Mouse (Mus musculus): ENCODE data around the gene Rps6kb2.

Gene Rps6kb2

DNA sequence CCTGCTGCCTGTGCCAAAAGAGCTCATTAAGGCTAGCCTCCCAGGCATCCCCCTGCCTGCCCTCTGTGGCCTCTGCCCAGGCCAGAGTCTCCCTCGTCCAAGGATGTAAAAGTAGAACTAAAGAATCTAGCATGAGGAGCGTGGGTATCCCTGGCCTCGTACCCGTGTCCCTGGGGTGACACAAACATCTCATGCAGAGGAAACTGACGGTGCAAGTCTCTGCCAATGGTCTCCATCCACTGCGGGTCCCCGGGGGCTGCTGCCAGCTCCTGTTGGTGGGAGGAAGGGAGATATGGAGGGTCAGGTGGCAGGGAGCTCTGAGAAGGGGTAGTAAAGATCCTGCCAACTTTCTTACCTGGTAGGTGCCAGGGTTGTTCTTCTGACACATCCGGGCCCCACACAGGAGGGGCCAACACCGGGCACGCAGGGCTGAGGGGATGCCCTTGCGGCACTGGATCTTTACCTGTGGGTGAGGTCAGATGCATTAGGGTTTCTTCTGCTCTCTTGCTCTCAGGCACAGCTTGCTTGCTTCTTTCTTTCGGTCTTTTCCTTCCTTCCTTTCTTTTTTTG is 26.0 kb upstream of the Rps6kb2 start:
- DNase-seq (ENCODE audit: low spot score) = no peak

DNA sequence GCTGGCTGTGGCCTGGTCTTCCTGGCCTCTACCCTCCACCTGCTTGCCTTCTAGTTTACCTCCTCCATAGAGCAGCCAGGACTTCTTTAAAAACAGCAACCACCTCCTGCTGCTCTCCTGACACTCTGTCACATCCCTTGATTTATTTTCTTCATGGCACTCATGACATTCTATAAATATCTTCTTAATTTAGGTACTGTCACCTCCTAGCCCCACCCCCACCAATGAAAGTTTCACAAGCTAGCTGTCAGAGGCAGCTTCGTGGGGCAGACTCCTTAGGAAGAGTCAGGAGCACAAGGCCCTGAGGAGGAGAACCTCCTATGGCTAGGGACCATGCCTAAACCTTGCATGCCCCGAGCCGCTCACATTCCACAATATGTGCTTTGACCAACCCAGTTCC is 24.1 kb upstream of the Rps6kb2 start:
- DNase-seq (ENCODE audit: low spot score) = no peak

DNA sequence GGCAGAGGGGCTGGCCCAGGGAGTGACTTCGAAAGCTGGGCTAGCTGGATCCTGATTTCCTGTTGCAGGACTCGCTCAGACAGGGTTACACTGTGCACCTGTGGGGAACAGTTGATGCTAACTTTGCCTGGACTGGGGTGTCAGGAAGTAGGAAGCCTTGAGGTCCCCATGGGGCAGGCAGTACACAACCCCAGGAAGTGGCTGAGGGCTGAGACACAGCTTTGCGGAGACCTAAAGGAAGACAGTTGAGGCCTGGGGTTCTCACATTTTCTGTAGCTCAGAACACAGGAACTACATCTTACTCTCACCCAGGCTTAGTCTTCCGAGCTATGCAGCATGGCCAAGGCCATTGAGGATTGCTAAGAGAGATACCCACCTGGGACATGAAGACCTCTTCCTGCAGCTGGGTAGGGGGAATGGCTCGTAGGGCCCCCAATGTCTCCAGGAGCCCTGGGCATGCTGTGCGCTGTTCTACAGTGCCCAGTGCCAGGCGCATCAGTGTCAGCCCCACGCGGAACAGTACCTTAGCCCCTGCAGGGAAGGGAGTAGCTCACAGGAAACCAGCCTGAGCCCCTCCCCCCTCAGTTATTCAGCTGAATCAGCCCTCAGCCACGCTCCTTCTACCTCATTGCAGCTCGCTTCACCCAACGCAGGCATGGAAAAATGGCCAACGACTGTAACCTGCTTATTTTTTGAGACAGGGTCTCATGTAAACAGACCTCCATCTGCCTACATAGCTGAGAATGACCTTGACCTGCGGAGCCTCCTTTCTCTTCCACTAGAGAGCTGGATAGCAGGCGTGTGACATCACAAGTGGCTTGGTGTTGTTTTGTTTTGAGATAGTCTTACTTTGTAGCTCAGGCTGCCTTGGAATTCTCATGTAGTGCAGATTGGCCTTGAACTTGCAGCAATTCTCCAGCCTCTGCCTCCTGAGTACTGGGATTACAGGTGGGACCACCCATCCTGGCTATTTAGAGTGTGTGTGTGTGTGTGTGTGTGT is 22.1 kb upstream of the Rps6kb2 start:
- DNase-seq (ENCODE audit: low spot score) = no peak

DNA sequence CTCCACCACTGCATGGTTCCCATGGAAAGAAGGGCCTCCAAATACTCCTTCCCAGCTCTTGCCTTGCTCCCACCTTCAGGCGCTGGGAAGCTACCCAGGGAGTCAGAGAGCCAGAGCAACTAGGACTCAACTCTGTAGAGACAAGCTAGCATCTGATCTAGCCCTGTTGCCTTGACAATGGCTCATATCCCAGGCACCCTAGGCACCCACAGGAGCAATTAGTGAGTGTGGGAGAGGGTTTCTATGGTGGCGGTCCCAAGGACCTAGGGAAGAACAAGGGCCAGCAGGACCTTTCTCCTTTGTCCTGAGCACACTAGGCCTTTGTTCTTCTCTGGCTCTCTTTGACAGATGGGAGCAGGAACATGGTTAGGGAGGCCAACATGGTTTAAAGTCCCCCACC is 20.5 kb upstream of the Rps6kb2 start:
- DNase-seq (ENCODE audit: low spot score) = no peak

DNA sequence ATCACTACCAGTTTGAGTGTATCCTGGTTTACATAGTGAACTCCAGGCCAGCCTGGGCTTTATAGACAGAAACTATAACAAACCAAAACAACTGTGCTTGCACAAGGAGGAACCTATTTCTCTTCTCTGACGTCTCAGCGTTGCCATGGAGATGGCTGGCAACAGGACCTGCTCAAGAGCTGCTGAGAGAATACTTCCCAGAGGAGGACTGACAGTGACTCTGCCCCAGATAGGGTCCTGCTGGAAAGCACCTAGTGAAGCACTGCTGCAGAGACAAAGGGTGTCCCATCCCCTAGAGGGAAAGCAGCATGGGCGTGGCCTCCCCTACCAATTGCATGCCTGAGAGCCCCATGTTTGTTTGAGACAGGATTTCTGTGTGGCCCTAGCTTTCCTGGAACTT is 18.7 kb upstream of the Rps6kb2 start:
- DNase-seq (ENCODE audit: low spot score) = no peak

DNA sequence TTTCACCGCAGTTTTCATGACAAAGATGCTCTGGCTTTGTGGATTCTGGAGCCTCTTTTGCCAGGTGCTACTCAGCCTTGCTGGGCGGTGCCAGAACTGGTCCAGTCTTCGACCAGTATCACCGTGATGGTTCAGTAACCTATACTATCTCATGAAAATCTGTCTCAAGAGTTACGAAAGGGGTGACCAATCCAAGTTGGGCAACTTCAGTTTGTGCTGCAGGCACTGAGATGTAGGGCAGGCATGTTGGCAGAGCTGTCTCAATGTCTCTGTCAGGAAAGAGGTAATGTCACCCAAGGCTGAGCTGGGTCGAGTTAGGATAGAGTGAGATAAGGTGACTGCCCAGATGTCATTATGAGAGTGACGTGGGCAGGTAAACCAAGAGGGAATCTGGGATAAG is 17.3 kb upstream of the Rps6kb2 start:
- no peak for DNase-seq (ENCODE audit: low spot score)

DNA sequence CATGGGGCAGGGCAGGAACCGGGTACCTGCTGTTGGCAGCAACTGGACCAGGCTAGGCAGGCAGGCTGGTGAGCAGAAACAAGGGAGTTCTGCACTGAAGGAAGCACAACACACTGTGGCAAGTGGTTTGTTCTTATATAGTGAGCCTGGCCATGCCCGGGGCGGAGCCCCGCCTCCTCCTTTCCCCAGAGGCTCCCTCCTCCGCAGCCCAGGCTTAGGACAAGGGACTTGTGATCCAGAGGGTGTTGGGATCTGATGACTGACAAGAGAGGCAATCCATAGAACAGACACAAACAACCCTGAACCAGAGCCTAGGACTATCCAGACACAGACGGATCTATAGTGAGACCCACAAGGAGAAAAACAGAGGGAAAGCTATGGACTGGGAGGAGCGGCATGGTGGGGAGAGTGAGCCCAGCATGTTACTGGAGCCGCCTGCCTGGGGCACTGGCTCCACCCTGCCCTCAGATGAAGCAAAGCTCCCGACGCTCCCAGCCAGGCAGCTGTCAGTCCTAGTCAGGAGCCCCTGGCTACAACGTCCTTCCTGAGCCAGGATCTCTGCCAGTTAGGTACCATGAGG is 12.3 kb upstream of the Rps6kb2 start, which contains the start of gene Carns1:
TSS of gene Carns1 (minus strand) at position 112 of the 580 bp plus-strand sequence.
- no peak for DNase-seq (ENCODE audit: low spot score)

DNA sequence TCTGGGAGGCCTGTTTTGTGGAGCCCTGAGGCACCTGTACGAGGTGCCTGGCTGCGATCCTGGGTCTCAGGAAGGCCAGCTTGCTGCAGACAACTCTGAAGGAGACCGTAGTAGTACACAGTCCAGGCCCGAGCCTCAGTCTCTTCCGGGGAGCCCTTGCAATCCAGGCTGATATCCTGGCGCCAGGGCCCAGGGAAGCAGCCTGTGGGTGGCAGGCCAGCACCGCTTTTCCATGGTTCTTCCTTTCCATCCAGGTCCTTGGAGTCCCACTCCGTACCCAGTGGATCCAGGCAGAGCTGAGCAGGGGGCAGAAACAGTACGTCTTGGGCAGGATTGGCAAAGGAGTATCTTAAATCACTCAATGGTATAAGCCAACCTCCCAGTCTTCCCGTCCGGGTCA is 9.8 kb upstream of the Rps6kb2 start:
- DNase-seq (ENCODE audit: low spot score) = no peak

DNA sequence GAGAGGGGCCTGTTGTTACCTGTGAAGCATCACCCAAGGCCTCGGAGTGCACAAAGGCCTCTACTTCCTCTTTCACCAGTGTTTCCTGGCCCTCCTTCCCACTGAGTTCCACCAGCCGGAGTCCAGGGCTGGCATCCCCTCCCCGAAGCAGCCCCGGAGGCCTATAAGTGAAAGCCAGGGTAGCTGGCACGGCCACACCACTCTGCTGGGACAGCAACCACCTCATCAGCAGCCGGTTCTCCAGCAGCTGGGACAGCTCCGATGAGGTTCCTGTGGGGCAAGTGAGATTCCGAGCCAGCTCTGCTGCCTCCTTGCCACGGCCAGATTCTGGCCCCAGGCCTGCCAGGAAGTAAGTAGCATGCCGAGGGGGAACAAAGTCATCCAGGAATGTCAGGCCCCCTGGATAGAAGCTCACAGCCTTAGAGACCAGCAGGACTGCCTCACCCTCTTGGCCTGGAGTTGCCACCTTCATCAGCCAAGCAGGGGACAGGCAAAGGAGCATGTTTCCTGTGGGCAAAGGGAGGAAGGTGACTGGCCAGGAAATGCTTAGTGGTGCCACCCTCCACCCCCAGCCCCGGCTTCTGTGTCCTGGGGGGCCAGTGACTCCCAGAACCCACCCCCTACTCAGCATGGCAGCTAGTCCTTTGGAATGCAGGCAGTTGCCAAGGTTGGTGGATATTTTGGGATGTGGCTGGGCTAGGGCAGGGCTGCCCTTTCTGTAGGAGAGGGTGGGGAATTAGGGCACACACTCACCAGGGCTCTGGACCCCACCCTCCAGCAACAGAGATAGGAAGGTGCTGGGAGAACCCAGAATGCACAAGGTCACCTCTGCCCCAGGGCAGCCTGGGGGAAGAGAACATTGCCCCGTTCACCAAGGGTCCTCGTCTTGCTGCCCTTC is 8.5 kb upstream of the Rps6kb2 start:
- no peak for DNase-seq (ENCODE audit: low spot score)

DNA sequence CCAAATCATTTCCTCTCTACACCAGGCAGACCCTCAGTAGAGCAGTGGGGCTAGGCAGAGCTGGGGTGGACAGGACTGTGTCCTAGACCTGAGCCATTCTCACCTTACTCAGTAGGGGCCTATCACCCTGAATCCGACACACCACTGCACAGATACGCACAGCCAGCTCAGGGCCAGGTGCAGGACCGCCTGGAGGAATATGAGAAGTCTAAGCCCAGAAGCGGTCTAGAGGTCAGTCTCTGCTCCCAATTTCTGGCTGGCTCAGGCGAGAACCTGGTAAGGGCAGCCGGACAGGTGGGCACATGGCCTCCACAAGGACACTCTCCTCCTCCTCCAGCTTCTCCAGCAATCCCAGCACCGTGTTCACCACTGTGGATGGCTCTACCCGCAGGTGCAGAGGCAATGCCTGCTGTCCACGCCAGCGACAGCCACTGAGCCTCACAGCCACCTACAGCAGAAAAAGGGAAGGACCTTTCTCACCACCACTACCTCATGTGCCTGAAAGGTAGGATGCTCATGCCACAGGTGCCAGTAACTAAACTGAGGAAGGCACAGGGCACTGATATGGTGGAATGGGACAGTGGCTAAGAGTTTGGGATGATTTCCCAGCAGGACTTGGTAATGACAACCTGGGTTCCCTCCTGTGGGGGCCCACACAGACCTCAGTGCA is 7.7 kb upstream of the Rps6kb2 start:
- no peak for DNase-seq (ENCODE audit: low spot score)

DNA sequence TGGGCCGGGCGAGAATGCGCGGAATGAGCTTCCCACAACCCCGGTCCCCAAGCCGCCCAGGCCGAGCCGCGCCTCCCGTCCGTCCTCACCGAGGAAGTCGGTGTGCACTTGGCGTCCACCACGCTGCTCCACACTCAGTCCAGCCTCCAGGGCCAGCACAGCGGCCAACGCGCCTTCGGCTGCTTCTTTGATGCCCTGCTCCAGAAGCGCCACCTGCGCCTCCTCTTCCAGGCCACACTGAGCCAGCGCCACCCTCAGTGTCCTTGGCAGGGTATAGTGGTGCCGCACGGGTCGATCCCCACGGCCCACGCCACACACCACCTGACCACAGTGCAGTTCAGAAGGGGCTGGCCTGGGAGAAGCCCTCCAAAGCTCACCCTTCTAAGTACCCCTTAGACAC is 6.7 kb upstream of the Rps6kb2 start:
- no peak for DNase-seq (ENCODE audit: low spot score)

DNA sequence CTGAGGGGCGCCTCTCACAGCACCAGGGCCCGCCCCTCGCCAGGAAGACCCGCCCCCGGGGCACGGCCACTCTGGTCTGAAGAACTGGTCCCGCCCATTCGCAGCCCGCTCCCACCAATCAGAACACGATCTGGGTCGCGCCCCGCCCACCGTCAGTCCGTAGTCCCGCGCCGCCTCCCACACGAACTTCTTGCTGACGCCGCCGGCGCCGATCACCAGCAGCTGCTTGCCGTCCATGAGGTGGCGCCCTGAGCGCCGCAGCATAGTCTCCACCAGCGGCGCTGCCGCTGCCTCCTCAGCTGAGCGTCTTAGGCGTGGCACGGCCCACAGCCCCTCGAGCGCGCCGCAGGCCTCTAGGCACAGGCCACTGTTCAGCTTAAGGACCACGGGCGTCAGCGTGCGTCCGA is 6.2 kb upstream of the Rps6kb2 start:
- peak; percentile 96 for DNase-seq (ENCODE audit: low spot score)

DNA sequence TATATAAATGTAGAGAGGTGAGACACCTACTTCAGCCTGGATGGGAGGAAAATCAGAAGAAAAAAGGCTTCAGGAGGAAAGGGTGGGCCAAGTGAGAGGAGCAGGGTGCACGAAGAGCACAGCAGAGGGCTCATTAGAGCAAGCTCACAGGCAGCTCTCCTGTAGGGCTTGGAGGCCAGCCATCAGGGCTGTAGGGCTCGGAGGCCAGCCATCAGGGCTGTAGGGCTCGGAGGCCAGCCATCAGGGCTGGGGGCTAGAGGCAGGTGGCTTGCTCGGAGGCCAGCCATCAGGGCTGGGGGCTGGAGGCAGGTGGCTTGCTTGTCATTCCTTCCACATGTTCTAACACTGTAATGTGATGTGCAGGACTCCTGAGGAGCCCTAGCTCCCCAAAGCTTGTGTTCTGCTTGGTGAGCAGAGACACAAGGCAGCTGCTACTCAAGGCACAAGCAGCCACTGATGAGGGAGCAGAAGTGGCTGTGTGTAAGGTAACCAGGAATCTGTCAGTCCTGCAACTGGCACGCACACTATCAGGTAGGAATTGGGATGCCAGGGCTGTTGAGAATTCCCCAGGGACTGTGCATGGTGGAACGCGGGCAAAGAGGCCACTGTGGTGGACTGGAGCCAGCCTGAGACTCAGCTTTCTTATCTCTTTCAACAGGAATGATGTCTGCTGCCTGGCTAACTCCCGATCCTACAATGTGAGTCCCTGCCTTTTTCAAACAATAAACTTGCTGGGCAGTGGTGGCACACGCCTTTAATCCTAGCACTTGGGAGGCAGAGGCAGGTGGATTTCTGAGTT is 3.7 kb upstream of the Rps6kb2 start:
- DNase-seq (ENCODE audit: low spot score) = no peak

DNA sequence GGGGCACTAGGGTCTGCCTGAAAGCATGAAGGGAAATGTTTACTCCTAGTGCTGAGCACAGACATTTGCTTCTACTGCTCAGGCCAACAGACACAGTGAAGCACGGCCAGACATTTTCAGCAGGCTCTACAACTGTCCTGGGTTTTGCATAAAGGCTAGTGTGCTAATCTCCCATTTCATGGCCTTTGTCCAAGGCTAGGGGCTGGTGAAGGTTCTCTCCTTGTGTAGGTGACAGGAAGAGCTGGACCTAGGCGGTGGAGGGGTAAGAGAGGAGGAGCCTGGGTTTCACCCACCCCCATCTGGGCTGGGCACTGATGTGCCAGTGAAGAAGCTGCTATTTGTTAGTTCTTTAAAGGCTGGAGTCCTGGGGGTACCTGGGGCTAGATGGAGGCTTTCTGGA is 1.6 kb upstream of the Rps6kb2 start:
- no peak for DNase-seq (ENCODE audit: low spot score)

DNA sequence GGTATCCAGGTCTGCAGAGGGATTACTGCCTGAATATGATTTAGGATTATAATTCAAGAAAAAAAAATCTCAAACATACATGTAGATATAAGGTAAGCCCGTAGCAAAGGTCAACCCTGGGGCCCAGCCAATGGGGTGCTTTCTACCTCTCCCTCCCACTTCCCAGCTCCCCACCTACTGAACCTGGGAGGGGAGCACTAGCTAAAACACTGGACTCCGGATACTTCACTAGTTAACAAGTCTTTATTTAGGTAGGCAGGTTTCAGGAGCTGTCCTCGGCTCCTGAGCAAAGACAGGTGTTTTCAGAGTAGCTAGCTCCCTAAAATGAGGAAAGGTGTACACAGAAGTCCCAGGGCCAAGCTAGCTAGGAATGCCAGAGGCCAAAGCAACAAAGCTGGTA is 946 bp upstream of the Rps6kb2 start:
- no peak for DNase-seq (ENCODE audit: low spot score)

DNA sequence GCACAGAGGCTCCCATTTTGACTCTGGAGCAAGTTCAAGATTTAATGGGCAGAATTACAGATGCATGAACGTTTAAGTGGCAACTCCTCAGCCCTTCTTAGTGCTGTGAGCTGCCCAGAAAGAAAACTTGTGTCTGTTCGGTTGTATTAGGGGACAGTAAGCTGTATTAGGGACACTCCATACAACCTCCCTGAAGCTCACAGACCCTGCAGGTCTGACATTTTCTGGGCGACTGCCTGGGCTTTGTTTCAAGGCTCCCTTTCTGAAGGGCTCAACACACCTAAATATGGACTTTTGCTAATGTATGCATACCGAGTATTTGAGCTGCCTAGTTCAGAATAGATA is 361 bp upstream of the Rps6kb2 start:
- DNase-seq (ENCODE audit: low spot score) = no peak

DNA sequence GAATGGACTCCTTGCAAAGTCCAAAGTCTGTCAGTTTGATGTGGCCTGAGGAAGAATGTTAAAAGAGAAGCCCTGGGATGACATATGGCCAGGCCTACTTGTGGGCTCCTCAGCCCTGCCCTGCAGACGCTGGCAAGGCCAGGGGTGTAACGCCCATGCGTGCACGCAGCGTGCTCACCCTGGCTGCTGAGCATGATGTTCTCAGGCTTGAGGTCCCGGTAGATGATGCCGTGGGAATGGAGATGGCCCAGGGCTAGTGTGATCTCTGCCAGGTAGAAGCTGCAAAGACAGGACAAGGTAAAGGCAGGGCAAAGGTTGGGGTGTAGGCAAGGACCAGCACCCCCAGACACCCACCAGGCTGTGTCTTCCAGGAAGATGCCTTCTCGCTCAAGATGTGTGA is 4.1 kb downstream of the Rps6kb2 start:
- DNase-seq (ENCODE audit: low spot score) = no peak

DNA sequence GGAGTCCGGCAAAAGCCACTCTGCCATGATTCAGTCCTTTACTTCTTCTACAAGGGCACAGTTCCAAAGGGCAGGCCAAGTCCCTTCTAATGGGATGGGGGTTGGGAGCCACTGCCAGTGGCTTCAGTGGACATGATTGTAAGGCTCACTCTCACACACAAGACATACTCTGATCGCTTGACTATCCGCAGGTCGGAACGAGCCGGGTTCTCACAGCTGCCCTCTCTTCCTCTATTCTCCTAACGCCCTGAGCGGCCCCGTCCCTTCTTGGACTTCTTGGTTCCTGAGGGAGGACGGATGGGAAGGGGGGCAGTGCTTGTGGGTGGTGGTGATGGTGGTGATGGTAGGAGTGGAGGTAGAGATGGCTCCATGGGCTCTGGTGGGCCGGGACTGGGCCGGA is 6.4 kb downstream of the Rps6kb2 start:
- DNase-seq (ENCODE audit: low spot score) = no peak

DNA sequence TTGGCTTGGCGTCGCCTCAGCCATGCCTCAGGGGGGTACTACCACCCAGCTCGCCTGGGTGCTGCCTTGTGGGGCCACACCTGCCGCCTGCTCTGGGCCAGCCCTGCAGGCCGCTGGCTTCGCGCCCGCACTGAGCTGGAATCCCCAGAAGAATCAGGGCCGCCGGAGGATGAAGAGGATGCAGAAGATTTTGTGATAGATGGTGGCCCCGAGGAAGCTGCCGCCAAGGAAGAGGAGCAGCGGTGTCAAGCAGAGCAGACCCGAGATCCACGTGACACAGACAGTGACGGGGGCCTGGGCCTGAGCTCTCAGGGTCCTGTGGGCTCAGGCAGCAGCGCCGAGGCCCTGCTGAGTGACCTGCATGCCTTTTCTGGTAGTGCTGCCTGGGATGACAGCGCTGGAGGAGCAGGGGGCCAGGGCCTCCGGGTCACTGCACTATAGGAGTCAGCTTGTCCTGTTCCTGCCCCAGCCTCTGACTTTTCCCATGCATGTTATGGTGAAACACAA is 7.0 kb downstream of the Rps6kb2 start:
- no peak for DNase-seq (ENCODE audit: low spot score)

DNA sequence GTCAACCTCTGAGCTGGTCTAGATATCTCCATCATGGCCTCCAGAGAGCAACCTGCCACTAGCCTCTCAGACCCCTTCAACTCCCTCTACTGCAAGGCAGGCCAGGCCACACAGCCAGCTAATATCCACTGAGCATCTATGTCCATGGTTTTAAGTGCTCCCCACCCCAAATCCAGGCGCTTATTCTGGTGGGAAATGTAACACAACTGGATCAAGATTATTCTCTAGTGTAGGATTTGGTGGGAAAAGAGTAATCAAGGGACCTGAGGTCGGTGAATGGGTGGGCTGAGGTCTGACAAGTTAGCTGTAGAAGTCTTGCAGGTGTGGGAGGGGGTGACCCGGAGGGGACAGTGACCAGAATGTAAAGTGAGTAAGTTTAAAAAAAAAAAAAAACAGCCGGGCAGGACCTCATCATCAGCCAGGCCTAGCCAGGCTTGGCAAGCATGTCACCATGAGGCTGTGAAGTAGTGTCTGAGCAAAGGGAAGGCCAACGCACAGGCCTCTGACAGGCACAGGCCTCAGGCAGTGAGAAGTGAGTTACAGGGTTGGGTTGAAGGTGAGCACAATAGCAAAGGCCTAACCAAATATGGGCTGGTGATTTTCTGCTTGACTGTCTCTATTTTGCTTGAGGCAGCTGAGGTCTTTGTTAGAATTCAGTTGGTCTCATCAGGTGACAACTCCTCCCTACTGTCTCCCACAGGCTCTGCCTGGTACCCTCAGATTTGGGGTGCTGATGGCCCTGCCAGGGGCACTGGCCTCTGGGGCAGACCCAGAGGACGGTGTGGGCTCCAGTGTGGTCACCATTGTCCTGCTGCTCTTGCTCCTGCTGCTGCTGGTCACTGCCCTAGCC is 7.7 kb downstream of the Rps6kb2 start:
- DNase-seq (ENCODE audit: low spot score) = no peak

Measured in ovary, postnatal 10 days (tissue).